Mouse (Mus musculus): ENCODE measurements at regions not wholly inside any gene's neighbourhood (a gene's known extent, or its start where the extent isn't known, plus 50 kb on each side); places are given as distances from the start of the nearest gene placed in this dataset.

DNA sequence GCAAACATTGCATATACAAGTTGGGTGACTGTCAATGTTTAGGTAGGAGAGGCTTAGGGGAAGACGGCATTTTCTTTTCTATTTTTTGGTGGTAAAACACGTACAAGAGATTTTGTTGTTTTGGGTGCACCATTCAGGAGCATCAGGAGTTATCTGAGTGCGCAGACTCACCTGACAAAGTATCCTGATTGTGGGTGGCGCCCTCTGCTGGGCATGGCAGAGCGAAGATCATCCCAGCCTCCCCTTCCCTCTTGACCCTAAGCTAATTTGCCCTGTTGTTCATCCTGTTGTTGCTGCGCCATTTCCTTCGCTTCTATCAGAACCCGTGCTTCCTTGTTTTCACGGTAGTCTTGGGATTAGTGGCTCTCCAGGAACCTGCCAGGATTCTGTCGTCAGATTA lies 217.6 kb upstream of the Cnr1 start:
- no peak overlapping the region for H3K27ac ChIP-seq
- no peak overlapping the region for H3K4me2 ChIP-seq (ENCODE audit: low read depth, low read length)
- H3K4me3 ChIP-seq (ENCODE audit: low read length) = no peak overlapping the region
- no peaks in the 10 kb centered on the region for H3K4me1 ChIP-seq (ENCODE audit: insufficient read depth, low read length)
- TF ChIP-seq CTCF (IDR thresholded peaks at IDR 0.05; ENCODE audit: low read depth) = peak; percentile 55
- H3K27me3 ChIP-seq (ENCODE audit: insufficient read depth, low read length) = no peaks in the 10 kb centered on the region
- no peak for ATAC-seq
- DNase-seq (ENCODE audit: low spot score) = no peak
- H3K36me3 ChIP-seq (ENCODE audit: insufficient read depth, low read length) = no peaks in the 10 kb centered on the region
- 52% methylated on average over 10 of the region's 10 CpGs for WGBS
- peaks cover 5% of the 10 kb centered on the region for H3K9me3 ChIP-seq (ENCODE audit: low read length)
- no peak overlapping the region for H3K9ac ChIP-seq (replicated peaks; ENCODE audit: low read length)

DNA sequence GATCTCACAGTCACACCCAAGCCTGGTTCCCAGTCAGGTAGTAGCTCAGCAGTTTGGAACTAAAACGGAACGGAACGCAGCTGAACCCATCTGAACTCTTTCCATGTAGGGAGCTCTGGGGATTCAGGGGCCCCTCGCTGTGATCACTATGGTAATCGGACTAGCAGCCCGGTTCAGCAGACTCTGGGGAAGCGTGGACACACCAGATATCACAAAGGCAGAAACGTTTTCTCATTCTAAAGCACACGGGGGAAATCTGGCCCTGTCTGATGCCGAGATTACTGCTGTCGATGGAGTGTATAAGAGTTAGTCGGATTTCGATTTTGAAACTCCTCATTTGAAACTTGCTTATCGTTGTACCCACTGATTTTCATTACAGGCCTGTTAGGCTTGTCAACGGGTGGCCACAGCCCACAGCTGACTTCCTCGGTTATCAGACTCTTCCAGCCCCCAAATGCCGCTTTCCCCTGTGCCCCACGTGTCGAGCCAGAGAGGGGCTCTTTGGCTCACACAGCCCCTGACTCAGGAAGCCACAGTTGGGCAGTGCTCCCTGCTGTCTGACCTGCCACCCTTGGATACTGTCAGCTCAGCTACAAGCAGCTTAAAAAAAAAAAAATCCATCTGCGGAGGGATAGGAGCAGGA lies 207.8 kb upstream of the Cnr1 start:
- no peaks in the 10 kb centered on the region for H3K36me3 ChIP-seq (ENCODE audit: insufficient read depth, low read length)
- ATAC-seq = no peak
- H3K9me3 ChIP-seq (ENCODE audit: low read length) = no peaks in the 10 kb centered on the region
- no peak for TF ChIP-seq CTCF (IDR thresholded peaks at IDR 0.05; ENCODE audit: low read depth)
- DNase-seq (ENCODE audit: low spot score) = no peak
- 23% methylated on average over 20 of the region's 20 CpGs for WGBS
- H3K27me3 ChIP-seq (ENCODE audit: insufficient read depth, low read length) = no peaks in the 10 kb centered on the region
- no peak overlapping the region for H3K9ac ChIP-seq (replicated peaks; ENCODE audit: low read length)
- H3K4me1 ChIP-seq (ENCODE audit: insufficient read depth, low read length) = no peaks in the 10 kb centered on the region
- no peak overlapping the region for H3K27ac ChIP-seq
- no peak overlapping the region for H3K4me3 ChIP-seq (ENCODE audit: low read length)
- H3K4me2 ChIP-seq (ENCODE audit: low read depth, low read length) = peak overlapping the region; percentile 34; the same call in 1 of the 2 replicates

DNA sequence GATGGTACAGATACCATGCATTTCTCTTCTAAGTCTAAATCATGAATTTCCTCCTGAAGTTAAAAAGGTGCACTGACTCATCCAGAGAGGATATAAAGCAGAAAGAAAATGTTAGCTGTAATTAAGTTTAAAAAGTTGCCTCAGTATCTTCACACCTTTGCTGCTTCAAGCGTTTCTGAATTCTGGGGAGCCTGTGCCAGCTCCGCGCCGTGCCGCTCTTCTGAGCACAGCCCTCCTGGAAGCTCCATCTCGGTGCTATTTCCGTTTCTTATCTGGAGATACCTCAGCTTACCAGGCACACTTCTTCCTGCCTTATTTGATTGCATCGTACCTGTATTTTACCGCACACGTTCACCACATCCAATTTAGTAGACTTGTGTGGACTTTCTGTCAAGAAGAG lies 203.4 kb upstream of the Cnr1 start:
- H3K9me3 ChIP-seq (ENCODE audit: low read length) = 0 out of 2 replicates have a peak, but pooled peaks cover 2% of the 10 kb centered on the region
- H3K36me3 ChIP-seq (ENCODE audit: insufficient read depth, low read length) = no peaks in the 10 kb centered on the region
- no peaks in the 10 kb centered on the region for H3K4me1 ChIP-seq (ENCODE audit: insufficient read depth, low read length)
- no peak overlapping the region for H3K4me2 ChIP-seq (ENCODE audit: low read depth, low read length)
- no peak for ATAC-seq
- no peak for TF ChIP-seq CTCF (IDR thresholded peaks at IDR 0.05; ENCODE audit: low read depth)
- H3K27me3 ChIP-seq (ENCODE audit: insufficient read depth, low read length) = no peaks in the 10 kb centered on the region
- H3K4me3 ChIP-seq (ENCODE audit: low read length) = no peak overlapping the region
- no peak overlapping the region for H3K9ac ChIP-seq (replicated peaks; ENCODE audit: low read length)
- DNase-seq (ENCODE audit: low spot score) = no peak
- 87% methylated on average over 10 of the region's 10 CpGs for WGBS
- no peak overlapping the region for H3K27ac ChIP-seq

DNA sequence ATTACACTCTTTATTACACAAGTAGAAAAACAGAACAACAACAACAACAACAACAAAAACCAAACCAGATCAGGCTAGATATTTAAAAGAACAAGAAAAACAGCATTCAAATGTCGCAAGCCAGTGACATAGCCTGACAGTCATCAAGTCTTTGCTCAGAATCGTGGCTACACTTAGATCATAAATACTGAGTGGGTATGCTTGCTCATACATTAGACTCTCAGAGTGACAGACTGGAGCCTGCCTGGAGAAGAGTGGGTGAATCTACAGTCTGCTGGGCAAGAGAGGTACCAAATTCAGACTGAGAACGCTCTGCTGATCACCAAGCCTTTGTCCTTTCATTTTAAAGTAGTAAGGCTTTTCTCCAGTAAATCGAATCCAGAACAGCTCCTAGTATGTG lies 202.4 kb upstream of the Cnr1 start:
- no peaks in the 10 kb centered on the region for H3K4me1 ChIP-seq (ENCODE audit: insufficient read depth, low read length)
- TF ChIP-seq CTCF (IDR thresholded peaks at IDR 0.05; ENCODE audit: low read depth) = no peak
- no peak for DNase-seq (ENCODE audit: low spot score)

DNA sequence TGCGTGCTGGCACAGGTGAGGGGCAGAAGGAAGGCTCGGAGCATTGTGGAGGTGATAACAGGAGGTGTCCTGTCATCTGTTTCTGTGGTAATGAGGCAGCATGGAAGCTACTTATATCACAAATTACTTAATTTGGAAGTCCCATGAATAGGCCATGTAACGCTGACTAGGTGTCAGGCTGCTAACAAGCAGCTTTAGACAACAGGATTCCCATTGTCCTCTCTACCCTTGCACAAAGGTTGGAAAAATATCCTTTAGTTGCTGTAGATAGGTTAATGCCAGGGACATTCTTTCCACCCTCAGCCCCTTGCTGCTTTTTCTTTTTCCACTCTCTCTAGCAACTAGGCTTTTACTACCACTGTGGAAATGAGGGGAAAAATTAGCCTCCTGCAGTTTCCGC lies 192.6 kb upstream of the Cnr1 start:
- Histone ChIP-seq H3K9ac (replicated peaks; ENCODE audit: low read length) (no peak overlapping the region), H3K27ac (no peak overlapping the region), H3K36me3 (ENCODE audit: insufficient read depth, low read length) (no peaks in the 10 kb centered on the region), H3K4me2 (ENCODE audit: low read depth, low read length) (no peak overlapping the region), H3K4me1 (ENCODE audit: insufficient read depth, low read length) (0 out of 2 replicates have a peak, but pooled peaks cover 5% of the 10 kb centered on the region), H3K4me3 (ENCODE audit: low read length) (no peak overlapping the region), H3K9me3 (ENCODE audit: low read length) (no peaks in the 10 kb centered on the region), H3K27me3 (ENCODE audit: insufficient read depth, low read length) (no peaks in the 10 kb centered on the region)
- WGBS = 69% methylated on average over 4 of the region's 4 CpGs
- TF ChIP-seq CTCF (IDR thresholded peaks at IDR 0.05; ENCODE audit: low read depth) = no peak
- ATAC-seq (no peak), DNase-seq (ENCODE audit: low spot score) (no peak)

More for the DNA sequence above, 202.4 kb upstream of the Cnr1 start:
- Histone ChIP-seq H3K4me3 (ENCODE audit: low read length) (no peak overlapping the region), H3K27ac (no peak overlapping the region), H3K4me2 (ENCODE audit: low read depth, low read length) (no peak overlapping the region), H3K36me3 (ENCODE audit: insufficient read depth, low read length) (no peaks in the 10 kb centered on the region), H3K9ac (replicated peaks; ENCODE audit: low read length) (no peak overlapping the region), H3K27me3 (ENCODE audit: insufficient read depth, low read length) (no peaks in the 10 kb centered on the region), H3K9me3 (ENCODE audit: low read length) (0 out of 2 replicates have a peak, but pooled peaks cover 2% of the 10 kb centered on the region)
- WGBS = 90% methylated on average over 4 of the region's 4 CpGs
- ATAC-seq = no peak

DNA sequence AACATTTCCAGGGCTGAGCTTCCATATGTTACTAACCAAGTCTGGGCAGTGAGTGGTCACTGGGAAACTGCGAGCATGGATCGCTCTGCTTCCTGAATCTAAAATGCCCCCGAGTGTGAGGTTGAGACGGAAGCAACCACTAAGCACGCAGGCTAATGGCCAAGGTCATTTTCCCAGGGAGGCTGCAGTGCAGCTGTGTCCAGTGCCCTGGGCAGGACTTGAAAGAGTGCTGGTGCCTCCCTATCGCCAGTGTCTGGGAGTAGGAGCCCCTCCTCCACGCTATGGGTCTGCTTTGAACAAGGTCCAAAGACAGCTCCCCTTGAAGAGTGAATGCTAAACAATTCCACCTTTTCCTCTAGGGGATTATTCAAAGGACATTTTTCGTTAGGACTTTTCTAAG lies 189.5 kb upstream of the Cnr1 start:
- Histone ChIP-seq H3K36me3 (ENCODE audit: insufficient read depth, low read length) (no peaks in the 10 kb centered on the region), H3K4me1 (ENCODE audit: insufficient read depth, low read length) (0 out of 2 replicates have a peak, but pooled peaks cover 5% of the 10 kb centered on the region), H3K27ac (0 out of 2 replicates have a peak overlapping the region, but pooled peaks have one; percentile 26), H3K9ac (replicated peaks; ENCODE audit: low read length) (no peak overlapping the region), H3K27me3 (ENCODE audit: insufficient read depth, low read length) (no peaks in the 10 kb centered on the region), H3K4me2 (ENCODE audit: low read depth, low read length) (0 out of 2 replicates have a peak overlapping the region, but pooled peaks have one; percentile 25), H3K9me3 (ENCODE audit: low read length) (no peaks in the 10 kb centered on the region), H3K4me3 (ENCODE audit: low read length) (no peak overlapping the region)
- 25% methylated on average over 8 of the region's 8 CpGs for WGBS
- peak; percentile 47 for DNase-seq (ENCODE audit: low spot score)
- TF ChIP-seq CTCF (IDR thresholded peaks at IDR 0.05; ENCODE audit: low read depth) = no peak
- ATAC-seq = peak; percentile 47; the same call in 1 of the 2 replicates

DNA sequence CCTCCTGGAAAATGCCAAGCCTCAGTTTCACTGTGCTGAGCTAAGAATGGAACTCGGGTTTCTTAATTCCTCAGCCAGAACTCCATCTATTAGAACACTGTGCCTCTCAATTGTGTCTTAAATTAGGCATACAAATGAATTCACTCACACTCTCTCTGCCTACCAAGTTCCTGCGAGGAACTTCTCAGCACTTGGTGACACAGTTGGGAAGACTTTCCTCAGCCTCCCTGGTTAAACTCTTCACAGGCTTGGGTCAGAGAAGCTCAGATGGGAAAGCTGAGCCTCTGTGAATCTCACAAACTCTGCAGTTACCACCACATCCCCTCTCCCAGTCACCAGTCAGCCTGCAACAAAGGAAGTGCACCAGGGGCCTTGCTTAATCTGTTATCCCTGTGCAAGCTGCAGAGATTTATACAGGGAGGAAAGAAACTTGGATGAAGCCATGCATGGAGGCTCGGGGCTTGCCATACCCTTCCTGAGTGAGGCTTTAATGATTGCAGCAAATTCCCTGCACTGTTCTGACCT lies 188.9 kb upstream of the Cnr1 start:
- H3K4me1 ChIP-seq (ENCODE audit: insufficient read depth, low read length) = 0 out of 2 replicates have a peak, but pooled peaks cover 5% of the 10 kb centered on the region
- peak overlapping the region; percentile 34; the same call in 1 of the 2 replicates for H3K27ac ChIP-seq
- no peaks in the 10 kb centered on the region for H3K9me3 ChIP-seq (ENCODE audit: low read length)
- H3K4me3 ChIP-seq (ENCODE audit: low read length) = no peak overlapping the region
- H3K27me3 ChIP-seq (ENCODE audit: insufficient read depth, low read length) = no peaks in the 10 kb centered on the region
- 25% methylated on average over 3 of the region's 3 CpGs for WGBS
- H3K9ac ChIP-seq (replicated peaks; ENCODE audit: low read length) = no peak overlapping the region
- no peak for TF ChIP-seq CTCF (IDR thresholded peaks at IDR 0.05; ENCODE audit: low read depth)
- H3K4me2 ChIP-seq (ENCODE audit: low read depth, low read length) = no peak overlapping the region
- DNase-seq (ENCODE audit: low spot score) = peak; percentile 15
- ATAC-seq = no peak
- H3K36me3 ChIP-seq (ENCODE audit: insufficient read depth, low read length) = no peaks in the 10 kb centered on the region
